In genomic region chr1:149715171-149715570, GRCm38 (mm10) we compare ENCODE assay signal across 22 mouse cellular contexts.
A peak's percentile ranks its signal among the peaks of the same experiment; 100 is the strongest.
DNase-seq lines count a peak whose midpoint lies in the region; ATAC-seq and TF ChIP-seq lines count a peak whose summit lies in the region.
"Had no signal": no experiment of that assay in that cellular context is flagged by ENCODE, and none has a peak within 500 bp of the region (broad histone marks: within the 10 kb centered on the region; RNA-seq: fewer than 3 reads in every experiment).

No protein-coding gene starts in this region.

- H3K4me1 ChIP-seq in hindbrain, embryonic 14.5 days (replicated peaks; ENCODE audit: control insufficient read depth, insufficient read depth, low read length): no peaks in the 10 kb centered on the region
- H3K4me1 ChIP-seq in hindbrain, embryonic 12.5 days: no peaks in the 10 kb centered on the region
- no peaks in the 10 kb centered on the region for H3K4me1 ChIP-seq in lung, embryonic 14.5 days (ENCODE audit: insufficient read depth)
- H3K4me1 ChIP-seq in midbrain, embryonic 10.5 days: no peaks in the 10 kb centered on the region
- H3K4me1 ChIP-seq: embryonic facial prominence, embryonic 13.5 days; forebrain, embryonic 15.5 days; hindbrain, embryonic 10.5 days; hindbrain, embryonic 15.5 days had no signal

- H3K4me2 ChIP-seq in hindbrain, embryonic 14.5 days (replicated peaks): no peak overlapping the region
- no peak overlapping the region for H3K4me2 ChIP-seq in hindbrain, embryonic 12.5 days (replicated peaks)
- H3K4me2 ChIP-seq in lung, embryonic 14.5 days: no peak overlapping the region
- H3K4me2 ChIP-seq: embryonic facial prominence, embryonic 13.5 days; forebrain, embryonic 15.5 days; heart, embryonic 11.5 days; hindbrain, embryonic 15.5 days had no signal

- no peaks in the 10 kb centered on the region for H3K27me3 ChIP-seq in hindbrain, embryonic 14.5 days (ENCODE audit: control insufficient read depth, insufficient read depth, low read length)
- H3K27me3 ChIP-seq in hindbrain, embryonic 12.5 days: no peaks in the 10 kb centered on the region
- no peaks in the 10 kb centered on the region for H3K27me3 ChIP-seq in lung, embryonic 14.5 days (ENCODE audit: insufficient read depth, low read length)
- H3K27me3 ChIP-seq in midbrain, embryonic 10.5 days (ENCODE audit: low read depth, poor library complexity, severe bottlenecking): no peaks in the 10 kb centered on the region
- H3K27me3 ChIP-seq: embryonic facial prominence, embryonic 13.5 days; forebrain, embryonic 15.5 days; hindbrain, embryonic 15.5 days had no signal

- no peaks in the 10 kb centered on the region for H3K36me3 ChIP-seq in hindbrain, embryonic 14.5 days (replicated peaks; ENCODE audit: control insufficient read depth, insufficient read depth)
- no peaks in the 10 kb centered on the region for H3K36me3 ChIP-seq in hindbrain, embryonic 12.5 days
- no peaks in the 10 kb centered on the region for H3K36me3 ChIP-seq in lung, embryonic 14.5 days (ENCODE audit: insufficient read depth)
- no peaks in the 10 kb centered on the region for H3K36me3 ChIP-seq in midbrain, embryonic 10.5 days
- H3K36me3 ChIP-seq: embryonic facial prominence, embryonic 13.5 days; forebrain, embryonic 15.5 days; hindbrain, embryonic 10.5 days; hindbrain, embryonic 15.5 days had no signal

- H3K4me3 ChIP-seq in hindbrain, embryonic 14.5 days (replicated peaks; ENCODE audit: low read length): no peak overlapping the region
- H3K4me3 ChIP-seq in hindbrain, embryonic 12.5 days: no peak overlapping the region
- H3K4me3 ChIP-seq in lung, embryonic 14.5 days (ENCODE audit: low read depth, low read length): no peak overlapping the region
- H3K4me3 ChIP-seq in midbrain, embryonic 10.5 days: no peak overlapping the region
- H3K4me3 ChIP-seq: embryonic facial prominence, embryonic 13.5 days; forebrain, embryonic 15.5 days; hindbrain, embryonic 10.5 days; hindbrain, embryonic 15.5 days had no signal

- TF ChIP-seq CTCF in lung, embryonic 14.5 days (IDR thresholded peaks at IDR 0.05; ENCODE audit: low read depth): no peak
- no peak for TF ChIP-seq CTCF in brain, embryonic 14.5 days (IDR thresholded peaks at IDR 0.05; ENCODE audit: borderline replicate concordance, extremely low read depth, insufficient read depth, insufficient read length)

- no peak overlapping the region for H3K27ac ChIP-seq in hindbrain, embryonic 14.5 days
- H3K27ac ChIP-seq in hindbrain, embryonic 12.5 days: no peak overlapping the region
- no peak overlapping the region for H3K27ac ChIP-seq in lung, embryonic 14.5 days (ENCODE audit: low read depth)
- no peak overlapping the region for H3K27ac ChIP-seq in midbrain, embryonic 10.5 days (replicated peaks)
- H3K27ac ChIP-seq: embryonic facial prominence, embryonic 13.5 days; forebrain, embryonic 15.5 days; hindbrain, embryonic 10.5 days; hindbrain, embryonic 15.5 days had no signal

- 82% methylated on average over 1 of the region's 1 CpGs for WGBS in hindbrain, embryonic 14.5 days
- 76% methylated on average over 1 of the region's 1 CpGs for WGBS in hindbrain, embryonic 12.5 days
- WGBS in lung, embryonic 14.5 days: 41% methylated on average over 1 of the region's 1 CpGs
- WGBS in midbrain, embryonic 10.5 days: 87% methylated on average over 1 of the region's 1 CpGs

- no peak overlapping the region for H3K9ac ChIP-seq in hindbrain, embryonic 14.5 days
- no peak overlapping the region for H3K9ac ChIP-seq in hindbrain, embryonic 12.5 days
- H3K9ac ChIP-seq in lung, embryonic 14.5 days: no peak overlapping the region
- H3K9ac ChIP-seq: embryonic facial prominence, embryonic 13.5 days; forebrain, embryonic 15.5 days; hindbrain, embryonic 15.5 days had no signal

- H3K9me3 ChIP-seq in hindbrain, embryonic 14.5 days (ENCODE audit: control insufficient read depth, low read length): no peaks in the 10 kb centered on the region
- no peaks in the 10 kb centered on the region for H3K9me3 ChIP-seq in hindbrain, embryonic 12.5 days (replicated peaks)
- H3K9me3 ChIP-seq in lung, embryonic 14.5 days (ENCODE audit: low read depth, low read length): no peaks in the 10 kb centered on the region
- H3K9me3 ChIP-seq in midbrain, embryonic 10.5 days (replicated peaks): no peaks in the 10 kb centered on the region
- H3K9me3 ChIP-seq: embryonic facial prominence, embryonic 13.5 days; forebrain, embryonic 15.5 days; hindbrain, embryonic 10.5 days; hindbrain, embryonic 15.5 days had no signal

- no peak for TF ChIP-seq POLR2A in brain, embryonic 14.5 days (IDR thresholded peaks at IDR 0.05; ENCODE audit: borderline replicate concordance, extremely low read depth, insufficient read depth, insufficient read length, poor library complexity, severe bottlenecking)

- DNase-seq in hindbrain, embryonic 14.5 days (ENCODE audit: low spot score): peak; percentile 33
- DNase-seq in lung, embryonic 14.5 days: peak; percentile 54
- no peak for DNase-seq in lung, postnatal 25 days (ENCODE audit: low spot score)
- peak; percentile 42 for DNase-seq in brain, embryonic 14.5 days (ENCODE audit: low read depth)
- DNase-seq in midbrain, embryonic 10.5 days (ENCODE audit: low spot score): no peak
- DNase-seq: adrenal gland, adult 8-10 months; adrenal gland, postnatal 25 days; cerebellum, adult 11 months; cerebellum, adult 2 months; cerebellum, adult 9-11 months; cerebellum, postnatal 25 days; gastrocnemius, postnatal 10 days; heart, adult 11 months had no signal

- ATAC-seq in hindbrain, embryonic 14.5 days (ENCODE audit: low FRiP score): no peak
- no peak for ATAC-seq in hindbrain, embryonic 12.5 days (ENCODE audit: low FRiP score)
- ATAC-seq in lung, embryonic 14.5 days (ENCODE audit: insufficient read depth): no peak
- ATAC-seq: activated CD4-positive, CD25-positive, alpha-beta regulatory T cell, adult 4 months; CD4-positive, CD25-positive, alpha-beta regulatory T cell, adult 4 months; forebrain, embryonic 15.5 days; intestine, postnatal 0 days had no signal

Comparison
In these comparisons a context has a peak if more than half of its experiments do, and no peak if none do; other contexts are left out.
1. DNase-seq: peak in hindbrain, embryonic 14.5 days (single experiment), lung, embryonic 14.5 days (single experiment) and brain, embryonic 14.5 days (single experiment); none in lung, postnatal 25 days (single experiment) and midbrain, embryonic 10.5 days (single experiment).